ENCODE assay signal across 9 mouse cellular contexts in the genomic region with DNA sequence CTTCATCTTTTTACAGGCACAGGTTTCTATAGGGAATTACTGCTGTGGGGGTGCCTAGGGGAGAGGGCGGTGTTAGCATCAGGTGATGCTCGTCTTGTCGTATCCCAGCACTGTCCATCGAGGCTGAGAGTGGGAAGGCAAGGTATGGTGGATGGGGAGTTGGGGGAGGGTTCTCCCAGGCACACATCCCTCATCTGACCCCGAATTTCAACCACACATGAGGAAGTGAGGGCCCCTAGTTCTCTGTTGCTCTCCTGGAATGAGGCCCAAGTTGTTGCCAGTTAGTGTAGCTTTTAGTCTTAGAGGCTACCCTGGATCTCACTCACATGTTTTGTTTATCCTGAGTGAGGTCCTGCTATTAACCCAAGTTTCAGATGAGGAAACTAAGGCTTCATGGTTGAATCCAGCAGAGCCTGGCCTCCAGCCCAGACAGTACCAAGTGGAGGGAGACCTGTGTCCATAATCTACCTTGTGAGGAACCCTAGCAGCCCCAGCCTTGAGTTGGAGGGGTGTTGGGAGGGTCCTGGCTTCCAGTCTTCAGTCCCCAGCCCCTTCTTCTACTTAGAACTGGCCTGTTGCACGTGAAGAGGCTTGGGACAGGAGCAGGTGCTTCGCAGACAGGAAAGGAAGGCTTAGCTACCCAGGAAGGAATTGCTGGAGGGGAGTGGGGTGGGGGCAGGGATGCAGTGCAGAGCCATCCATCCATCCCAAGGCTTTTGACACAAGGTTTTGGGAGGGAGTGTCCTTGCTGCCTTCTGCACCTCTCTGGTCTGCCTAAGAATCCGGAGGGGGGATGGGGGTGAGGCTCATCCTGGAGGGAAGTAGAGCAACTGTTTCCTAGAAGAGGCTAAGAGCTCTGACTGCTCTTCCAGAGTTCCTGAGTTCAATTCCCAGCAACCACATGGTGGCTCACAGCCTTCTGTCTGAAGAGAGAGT. TPM values are rescaled to one million over a fixed set of nuclear protein-coding genes. Genes with fewer than 3 reads are reported as not detected.
DNase-seq lines count a peak whose midpoint lies in the region; ATAC-seq and TF ChIP-seq lines count a peak whose summit lies in the region.
"Had no signal": no experiment of that assay in that cellular context is flagged by ENCODE, and none has a peak within 500 bp of the region (broad histone marks: within the 10 kb centered on the region; RNA-seq: fewer than 3 reads in every experiment).

No protein-coding gene starts in this region.

- H3K4me2 ChIP-seq in hindbrain, embryonic 11.5 days (replicated peaks; ENCODE audit: low read depth, low read length): no peak overlapping the region
- H3K4me2 ChIP-seq in liver, embryonic 11.5 days: peak overlapping the region; percentile 29; the same call in 1 of the 2 replicates

- no peak for ATAC-seq in hindbrain, embryonic 11.5 days (ENCODE audit: low FRiP score)
- no peak for ATAC-seq in G1E (ENCODE audit: extremely low read depth, insufficient number of reproducible peaks, low FRiP score, poor library complexity, severe bottlenecking)
- no peak for ATAC-seq in liver, embryonic 11.5 days (replicated peaks; ENCODE audit: low FRiP score)

- DNase-seq in hindbrain, embryonic 10.5 days (ENCODE audit: low spot score): no peak
- DNase-seq in hindbrain, embryonic 11.5 days (ENCODE audit: low spot score): no peak
- no peak for DNase-seq in G1E (ENCODE audit: low spot score)
- DNase-seq in embryonic facial prominence, embryonic 10.5 days (ENCODE audit: low spot score): no peak
- no peak for DNase-seq in liver, embryonic 11.5 days (ENCODE audit: low spot score)
- DNase-seq in thymus, adult 2 months: no peak
- no peak for DNase-seq in B cell, adult 2 months
- DNase-seq in embryo, embryonic 10.5 days (ENCODE audit: low spot score): no peak

- H3K27ac ChIP-seq in hindbrain, embryonic 10.5 days: no peak overlapping the region
- H3K27ac ChIP-seq in hindbrain, embryonic 11.5 days (ENCODE audit: low read depth, low read length): no peak overlapping the region
- H3K27ac ChIP-seq in embryonic facial prominence, embryonic 10.5 days (replicated peaks): peak overlapping the region; percentile 35; the same call in 1 of the 2 replicates
- H3K27ac ChIP-seq in liver, embryonic 11.5 days (ENCODE audit: low read depth, low read length): no peak overlapping the region
- H3K27ac ChIP-seq in thymus, adult 2 months (ENCODE audit: control insufficient read depth, insufficient read depth, low read length): no peak overlapping the region

- H3K36me3 ChIP-seq in hindbrain, embryonic 10.5 days: peaks cover 32% of the 10 kb centered on the region
- H3K36me3 ChIP-seq in hindbrain, embryonic 11.5 days (ENCODE audit: control insufficient read depth, insufficient read depth, low read length): no peaks in the 10 kb centered on the region
- H3K36me3 ChIP-seq in G1E (replicated peaks): peaks cover 84% of the 10 kb centered on the region
- peaks cover 65% of the 10 kb centered on the region for H3K36me3 ChIP-seq in embryonic facial prominence, embryonic 10.5 days (replicated peaks)
- peaks cover 4% of the 10 kb centered on the region; the same call in 1 of the 2 replicates for H3K36me3 ChIP-seq in liver, embryonic 11.5 days (ENCODE audit: control insufficient read depth, insufficient read depth, low read length)
- 0 out of 2 replicates have a peak, but pooled peaks cover 2% of the 10 kb centered on the region for H3K36me3 ChIP-seq in thymus, adult 2 months (ENCODE audit: control insufficient read depth, insufficient read depth, low read length)

- no peaks in the 10 kb centered on the region for H3K9me3 ChIP-seq in hindbrain, embryonic 10.5 days
- H3K9me3 ChIP-seq in hindbrain, embryonic 11.5 days (ENCODE audit: control insufficient read depth, low read length): no peaks in the 10 kb centered on the region
- no peaks in the 10 kb centered on the region for H3K9me3 ChIP-seq in G1E (replicated peaks)
- no peaks in the 10 kb centered on the region for H3K9me3 ChIP-seq in embryonic facial prominence, embryonic 10.5 days
- no peaks in the 10 kb centered on the region for H3K9me3 ChIP-seq in liver, embryonic 11.5 days (ENCODE audit: control insufficient read depth, low read length)

- H3K27me3 ChIP-seq in hindbrain, embryonic 10.5 days (ENCODE audit: insufficient read depth, poor library complexity, severe bottlenecking): no peaks in the 10 kb centered on the region
- no peaks in the 10 kb centered on the region for H3K27me3 ChIP-seq in hindbrain, embryonic 11.5 days (ENCODE audit: control insufficient read depth, insufficient read depth, low read length)
- no peaks in the 10 kb centered on the region for H3K27me3 ChIP-seq in G1E (ENCODE audit: insufficient read depth, low read length)
- H3K27me3 ChIP-seq in embryonic facial prominence, embryonic 10.5 days (replicated peaks; ENCODE audit: low read depth, poor library complexity, severe bottlenecking): no peaks in the 10 kb centered on the region
- no peaks in the 10 kb centered on the region for H3K27me3 ChIP-seq in liver, embryonic 11.5 days (replicated peaks; ENCODE audit: control insufficient read depth, insufficient read depth, low read length)
- no peaks in the 10 kb centered on the region for H3K27me3 ChIP-seq in thymus, adult 2 months (ENCODE audit: control insufficient read depth, insufficient read depth, low read length)

- 58% methylated on average over 8 of the region's 8 CpGs for whole genome bisulfite sequencing in hindbrain, embryonic 10.5 days
- WGBS in hindbrain, embryonic 11.5 days: 58% methylated on average over 8 of the region's 8 CpGs
- WGBS in embryonic facial prominence, embryonic 10.5 days: 62% methylated on average over 8 of the region's 8 CpGs
- WGBS in liver, embryonic 11.5 days: 47% methylated on average over 8 of the region's 8 CpGs
- WGBS in thymus, adult 2 months: 51% methylated on average over 8 of the region's 8 CpGs

- H3K4me3 ChIP-seq in hindbrain, embryonic 10.5 days: 0 out of 2 replicates have a peak overlapping the region, but pooled peaks have one; percentile 6
- H3K4me3 ChIP-seq in hindbrain, embryonic 11.5 days (ENCODE audit: low read depth, low read length): no peak overlapping the region; the same call in 1 of the 2 replicates
- H3K4me3 ChIP-seq in G1E (ENCODE audit: low read depth, low read length): 0 out of 2 replicates have a peak overlapping the region, but pooled peaks have one; percentile 24
- peak overlapping the region; percentile 5; the same call in 1 of the 2 replicates for H3K4me3 ChIP-seq in embryonic facial prominence, embryonic 10.5 days
- no peak overlapping the region for H3K4me3 ChIP-seq in liver, embryonic 11.5 days (ENCODE audit: low read depth, low read length)
- no peak overlapping the region for H3K4me3 ChIP-seq in thymus, adult 2 months (ENCODE audit: control insufficient read depth, insufficient read depth, low read length)

- TF ChIP-seq POLR2A in thymus, adult 2 months (IDR thresholded peaks at IDR 0.05; ENCODE audit: control insufficient read depth, extremely low read depth, insufficient read depth, low read length, poor library complexity): no peak

- TF ChIP-seq CTCF in G1E (IDR thresholded peaks at IDR 0.05; ENCODE audit: low read depth, low read length): no peak
- no peak for TF ChIP-seq CTCF in thymus, adult 2 months (IDR thresholded peaks at IDR 0.05; ENCODE audit: borderline replicate concordance, control insufficient read depth, extremely low read depth, insufficient read depth, low read length, poor library complexity)

- H3K4me1 ChIP-seq in hindbrain, embryonic 10.5 days (replicated peaks): peaks cover 73% of the 10 kb centered on the region
- peaks cover 10% of the 10 kb centered on the region for H3K4me1 ChIP-seq in hindbrain, embryonic 11.5 days (replicated peaks; ENCODE audit: control insufficient read depth, insufficient read depth, low read length)
- H3K4me1 ChIP-seq in G1E (ENCODE audit: insufficient read depth, low read depth, low read length): peaks cover 59% of the 10 kb centered on the region
- H3K4me1 ChIP-seq in embryonic facial prominence, embryonic 10.5 days: peaks cover 70% of the 10 kb centered on the region
- H3K4me1 ChIP-seq in liver, embryonic 11.5 days (replicated peaks; ENCODE audit: control insufficient read depth, insufficient read depth, low read length): peaks cover 61% of the 10 kb centered on the region
- peaks cover 50% of the 10 kb centered on the region for H3K4me1 ChIP-seq in thymus, adult 2 months (replicated peaks; ENCODE audit: control insufficient read depth, insufficient read depth, low read length)

- H3K9ac ChIP-seq in hindbrain, embryonic 11.5 days (ENCODE audit: low read depth, low read length): no peak overlapping the region
- peak overlapping the region; percentile 30; the same call in 1 of the 2 replicates for H3K9ac ChIP-seq in liver, embryonic 11.5 days (ENCODE audit: low read depth, low read length)

RNA-seq across cellular contexts. Expression of a gene that starts 8.9 kb away (rescaled TPM):
- polyA plus RNA-seq in hindbrain, embryonic 10.5 days (2016; fragmentation: Nextera tagmentation; extraction: Ambion mirVana): 33.5 and 36.5 TPM in 2 replicates
- polyA plus RNA-seq in hindbrain, embryonic 11.5 days (2014; fragmentation: Nextera tagmentation; extraction: Ambion mirVana): 38.7 and 40.3 TPM in 2 replicates
- total RNA-seq in G1E (2014; fragmentation: Nextera tagmentation): 67.2 and 81.4 TPM in 2 replicates
- 28.1 and 30.2 TPM in 2 replicates for total RNA-seq in G1E (2017)
- 143 and 162 TPM in 2 replicates for polyA plus RNA-seq in G1E (2012)
- 46.2 and 49.3 TPM in 2 replicates for polyA plus RNA-seq in embryonic facial prominence, embryonic 10.5 days (2016; fragmentation: Nextera tagmentation; extraction: Ambion mirVana)
- 37.4 and 42.2 TPM in 2 replicates for polyA plus RNA-seq in liver, embryonic 11.5 days (2014; fragmentation: Nextera tagmentation; extraction: Ambion mirVana)
- 179 and 182 TPM in 2 replicates for polyA plus RNA-seq in thymus, adult 2 months (2012; rRNA removed)

RNA-seq across cellular contexts. Expression of a gene that starts 13.1 kb away (rescaled TPM):
- polyA plus RNA-seq in hindbrain, embryonic 10.5 days (2016; fragmentation: Nextera tagmentation; extraction: Ambion mirVana): 0.63 and 1.6 TPM in 2 replicates
- polyA plus RNA-seq in hindbrain, embryonic 11.5 days (2014; fragmentation: Nextera tagmentation; extraction: Ambion mirVana): 0.29 and 1.7 TPM in 2 replicates
- total RNA-seq in G1E (2014; fragmentation: Nextera tagmentation) (not detected in 2 replicates), G1E (2017) (0.05 TPM in 1 of 2 replicates, not detected in the other)
- polyA plus RNA-seq in G1E (2012): 0.02 TPM in 1 of 2 replicates, not detected in the other
- polyA plus RNA-seq in embryonic facial prominence, embryonic 10.5 days (2016; fragmentation: Nextera tagmentation; extraction: Ambion mirVana): 0.06 and 0.44 TPM in 2 replicates
- polyA plus RNA-seq in liver, embryonic 11.5 days (2014; fragmentation: Nextera tagmentation; extraction: Ambion mirVana): 0.10 and 0.13 TPM in 2 replicates
- polyA plus RNA-seq in thymus, adult 2 months (2012; rRNA removed): 0.97 and 1.3 TPM in 2 replicates

RNA-seq across cellular contexts. Expression of a gene that starts 43.2 kb away (rescaled TPM):
- polyA plus RNA-seq in hindbrain, embryonic 10.5 days (2016; fragmentation: Nextera tagmentation; extraction: Ambion mirVana): 91.4 and 97.4 TPM in 2 replicates
- polyA plus RNA-seq in hindbrain, embryonic 11.5 days (2014; fragmentation: Nextera tagmentation; extraction: Ambion mirVana): 75.6 and 78.7 TPM in 2 replicates
- total RNA-seq in G1E (2014; fragmentation: Nextera tagmentation): 44.5 and 59.6 TPM in 2 replicates
- total RNA-seq in G1E (2017): 53.2 and 54.5 TPM in 2 replicates
- polyA plus RNA-seq in G1E (2012): 58.9 and 66.0 TPM in 2 replicates
- 103 and 106 TPM in 2 replicates for polyA plus RNA-seq in embryonic facial prominence, embryonic 10.5 days (2016; fragmentation: Nextera tagmentation; extraction: Ambion mirVana)
- polyA plus RNA-seq in liver, embryonic 11.5 days (2014; fragmentation: Nextera tagmentation; extraction: Ambion mirVana): 110 and 119 TPM in 2 replicates
- 42.1 and 45.2 TPM in 2 replicates for polyA plus RNA-seq in thymus, adult 2 months (2012; rRNA removed)

RNA-seq across cellular contexts. Expression of a gene that starts 53.8 kb away (rescaled TPM):
- 39.2 and 51.0 TPM in 2 replicates for polyA plus RNA-seq in hindbrain, embryonic 10.5 days (2016; fragmentation: Nextera tagmentation; extraction: Ambion mirVana)
- 32.4 and 36.7 TPM in 2 replicates for polyA plus RNA-seq in hindbrain, embryonic 11.5 days (2014; fragmentation: Nextera tagmentation; extraction: Ambion mirVana)
- 36.0 and 49.6 TPM in 2 replicates for total RNA-seq in G1E (2014; fragmentation: Nextera tagmentation)
- 11.2 and 11.3 TPM in 2 replicates for total RNA-seq in G1E (2017)
- polyA plus RNA-seq in G1E (2012): 21.9 and 33.4 TPM in 2 replicates
- 58.6 and 62.4 TPM in 2 replicates for polyA plus RNA-seq in embryonic facial prominence, embryonic 10.5 days (2016; fragmentation: Nextera tagmentation; extraction: Ambion mirVana)
- polyA plus RNA-seq in liver, embryonic 11.5 days (2014; fragmentation: Nextera tagmentation; extraction: Ambion mirVana): 54.1 and 58.1 TPM in 2 replicates
- polyA plus RNA-seq in thymus, adult 2 months (2012; rRNA removed): 13.7 and 15.7 TPM in 2 replicates

RNA-seq across cellular contexts. Expression of a gene that starts 53.9 kb away (rescaled TPM):
- polyA plus RNA-seq in hindbrain, embryonic 10.5 days (2016; fragmentation: Nextera tagmentation; extraction: Ambion mirVana): 0.07 and 0.25 TPM in 2 replicates
- polyA plus RNA-seq in hindbrain, embryonic 11.5 days (2014; fragmentation: Nextera tagmentation; extraction: Ambion mirVana): 0.08 and 0.15 TPM in 2 replicates
- total RNA-seq in G1E (2014; fragmentation: Nextera tagmentation) (0.68 and 0.97 TPM in 2 replicates), G1E (2017) (0.11 and 0.17 TPM in 2 replicates)
- polyA plus RNA-seq in G1E (2012): 0.09 and 0.17 TPM in 2 replicates
- 0.27 and 0.29 TPM in 2 replicates for polyA plus RNA-seq in embryonic facial prominence, embryonic 10.5 days (2016; fragmentation: Nextera tagmentation; extraction: Ambion mirVana)
- polyA plus RNA-seq in liver, embryonic 11.5 days (2014; fragmentation: Nextera tagmentation; extraction: Ambion mirVana): 0.11 and 0.23 TPM in 2 replicates
- polyA plus RNA-seq in thymus, adult 2 months (2012; rRNA removed): 0.08 and 0.13 TPM in 2 replicates
- total RNA-seq: gastrocnemius, adult 8-10 months had no signal

Comparison
In these comparisons a context has a peak if more than half of its experiments do, and no peak if none do; other contexts are left out.
1. H3K4me3 ChIP-seq: peak in hindbrain, embryonic 10.5 days (single experiment), G1E (single experiment) and embryonic facial prominence, embryonic 10.5 days (single experiment); none in hindbrain, embryonic 11.5 days (single experiment), liver, embryonic 11.5 days (single experiment) and thymus, adult 2 months (single experiment).